Mouse (Mus musculus): ENCODE data around the gene Hpca. TPM values are rescaled to one million over a fixed set of nuclear protein-coding genes. Genes with fewer than 3 reads are reported as not detected.

Hpca gene
- not detected in 2 replicates for polyA plus RNA-seq (2012; ENCODE audit: low replicate concordance)

DNA sequence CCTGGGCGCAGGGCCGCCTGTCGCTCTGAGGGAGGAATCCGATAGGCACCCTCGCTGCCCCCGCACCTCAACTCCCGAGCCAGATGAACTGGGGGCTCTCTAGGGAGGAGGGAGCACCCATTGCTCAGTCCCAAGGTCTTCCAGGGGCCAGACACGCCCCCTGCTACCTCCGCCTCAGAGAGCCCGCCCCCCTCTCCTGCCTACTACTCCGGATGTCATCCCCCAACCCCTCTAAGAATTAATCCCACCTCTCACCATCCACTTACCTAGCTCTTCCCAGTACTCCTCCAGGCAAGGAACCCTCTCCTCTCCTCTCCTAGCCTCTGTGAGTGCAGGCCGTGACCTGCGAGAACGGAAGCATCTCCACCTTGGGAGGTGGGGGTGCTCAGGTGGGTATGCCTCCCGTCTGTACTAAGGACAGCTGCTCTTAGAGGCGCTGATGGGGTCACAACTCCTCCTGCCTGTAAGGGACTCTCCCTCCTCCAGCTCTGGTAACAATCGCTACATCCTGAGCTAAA, at the start of gene Hpca:
Gene Hpca (minus strand): TSS at position 468 of the 518 bp plus-strand sequence.

DNA sequence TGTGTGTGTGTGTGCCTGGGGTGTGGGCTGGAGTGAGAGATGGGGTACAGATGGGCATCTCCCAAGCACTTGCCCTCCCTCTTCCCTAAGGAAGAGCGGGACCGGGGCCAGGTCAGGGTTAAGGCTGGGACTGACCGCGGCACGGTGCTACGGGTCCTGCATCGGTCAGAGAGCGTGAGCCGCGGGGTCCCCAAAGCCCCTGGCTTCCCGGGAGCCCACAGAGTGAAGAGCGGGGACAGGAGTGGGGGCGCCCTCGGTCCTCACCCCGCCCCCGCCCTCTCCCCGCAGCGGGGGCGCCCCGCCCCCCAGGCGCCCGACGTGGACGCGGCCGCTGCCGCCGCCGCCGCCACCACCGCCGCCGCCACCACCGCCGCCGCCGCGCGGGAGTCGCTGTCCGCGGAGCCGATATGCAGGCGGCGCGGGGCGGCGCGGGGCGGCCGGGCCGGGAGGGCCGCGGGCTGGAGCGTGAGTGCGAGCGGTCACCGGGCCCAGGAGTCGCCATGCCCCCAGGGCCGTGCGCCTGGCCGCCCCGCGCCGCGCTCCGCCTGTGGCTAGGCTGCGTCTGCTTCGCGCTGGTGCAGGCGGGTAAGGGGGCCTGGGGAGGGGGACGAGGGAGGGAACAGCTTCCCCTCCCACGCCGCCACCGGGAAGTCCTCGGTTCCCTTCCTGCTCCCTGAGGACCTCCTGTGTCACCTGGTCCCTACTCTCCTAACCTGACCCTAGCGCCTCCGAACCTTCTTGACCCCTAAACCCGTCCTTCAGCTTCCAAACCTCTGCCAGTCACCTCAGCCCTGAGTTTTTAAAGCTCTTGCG, 14.9 kb upstream of the Hpca start, which contains the start of gene Fndc5:
Gene Fndc5 (plus strand): TSS at position 421 of the 813 bp plus-strand sequence.

DNA sequence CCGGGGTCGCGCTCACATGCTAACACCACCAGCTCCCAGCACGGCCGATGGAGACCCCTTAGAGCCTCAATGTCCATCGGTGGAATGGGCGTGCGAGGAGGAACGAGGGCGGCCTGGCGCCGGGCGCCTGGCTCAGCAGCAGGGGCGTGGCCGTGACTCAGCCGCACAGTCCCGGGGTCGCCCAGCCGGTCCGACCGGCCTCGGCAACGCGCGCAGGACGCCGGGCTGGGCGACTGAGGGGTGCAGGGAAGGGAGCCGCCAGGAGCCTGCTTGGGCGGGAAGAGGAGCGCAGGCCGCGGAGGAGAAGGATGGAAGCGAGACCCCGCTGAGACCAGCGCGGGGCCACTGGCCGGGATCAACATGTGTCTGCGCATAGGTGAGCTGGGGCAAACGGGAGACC, 16.5 kb downstream of the Hpca start, which contains the start of gene Tmem54:
Gene Tmem54 (plus strand): TSS at position 193 of the 400 bp plus-strand sequence.

Other genes starting within 250 kb of the Hpca start
- 3.6 and 11.1 TPM in 2 replicates for gene Trim62, start 238.5 kb downstream of the Hpca start, polyA plus RNA-seq (2012; ENCODE audit: low replicate concordance)
- 1.5 and 3.2 TPM in 2 replicates for gene Azin2, start 159.6 kb downstream of the Hpca start, polyA plus RNA-seq (2012; ENCODE audit: low replicate concordance)
- gene Ak2, start 130.1 kb downstream of the Hpca start, polyA plus RNA-seq (2012; ENCODE audit: low replicate concordance) = 58.7 and 59.5 TPM in 2 replicates
- gene Rnf19b, start 63.8 kb downstream of the Hpca start, polyA plus RNA-seq (2012; ENCODE audit: low replicate concordance) = 103 and 178 TPM in 2 replicates
- not detected in 2 replicates for gene Tmem54, start 16.5 kb downstream of the Hpca start, polyA plus RNA-seq (2012; ENCODE audit: low replicate concordance)
- gene Fndc5, start 15.0 kb upstream of the Hpca start, polyA plus RNA-seq (2012; ENCODE audit: low replicate concordance) = 0.15 and 0.46 TPM in 2 replicates
- gene S100pbp, start 67.7 kb upstream of the Hpca start, polyA plus RNA-seq (2012; ENCODE audit: low replicate concordance) = 4.2 and 5.2 TPM in 2 replicates
- 11.6 and 15.9 TPM in 2 replicates for gene Yars, start 67.7 kb upstream of the Hpca start, polyA plus RNA-seq (2012; ENCODE audit: low replicate concordance)
- gene C77080, start 139.4 kb upstream of the Hpca start, polyA plus RNA-seq (2012; ENCODE audit: low replicate concordance) = 0.72 and 1.6 TPM in 2 replicates
- 0.04 TPM in 1 of 2 replicates, not detected in the other for gene Sync, start 165.6 kb upstream of the Hpca start, polyA plus RNA-seq (2012; ENCODE audit: low replicate concordance)
- gene Rbbp4, start 213.3 kb upstream of the Hpca start, polyA plus RNA-seq (2012; ENCODE audit: low replicate concordance) = 18.9 and 24.8 TPM in 2 replicates
- gene Zbtb8os, start 213.7 kb upstream of the Hpca start, polyA plus RNA-seq (2012; ENCODE audit: low replicate concordance) = 2.6 and 4.1 TPM in 2 replicates